Mouse (Mus musculus): ENCODE results near the gene L3mbtl3. TPM values are rescaled to one million over a fixed set of nuclear protein-coding genes. Genes with fewer than 3 reads are reported as not detected.

L3mbtl3 gene
- total and polyA plus RNA-seq, 3 experiments: 8.3 to 15.8 (median 9.2) TPM

GRCm38 (mm10) chr10:26337896-26338503, 37.8 kb downstream of the L3mbtl3 start:
- no peak for DNase-seq

- DNase-seq: no peak
Observed at GRCm38 (mm10) chr10:26333966-26334365, 41.8 kb downstream of the L3mbtl3 start.

GRCm38 (mm10) chr10:26332781-26333180, 43.0 kb downstream of the L3mbtl3 start:
- no peak for DNase-seq

GRCm38 (mm10) chr10:26328843-26329242, 46.9 kb downstream of the L3mbtl3 start:
- no peak for DNase-seq

GRCm38 (mm10) chr10:26327691-26328542, 47.9 kb downstream of the L3mbtl3 start:
- no peak for DNase-seq

- DNase-seq: no peak
Observed at GRCm38 (mm10) chr10:26327291-26327690, 48.5 kb downstream of the L3mbtl3 start.

- DNase-seq: no peak
Observed at GRCm38 (mm10) chr10:26325320-26325719, 50.5 kb downstream of the L3mbtl3 start.

- DNase-seq: no peak
Observed at GRCm38 (mm10) chr10:26322344-26323051, 53.3 kb downstream of the L3mbtl3 start.

GRCm38 (mm10) chr10:26320679-26321078, 55.1 kb downstream of the L3mbtl3 start:
- no peak for DNase-seq

GRCm38 (mm10) chr10:26314327-26314726, 61.4 kb downstream of the L3mbtl3 start:
- DNase-seq: no peak

- DNase-seq: no peak
Observed at GRCm38 (mm10) chr10:26303485-26303884, 72.3 kb downstream of the L3mbtl3 start.

GRCm38 (mm10) chr10:26302336-26302735, 73.4 kb downstream of the L3mbtl3 start:
- DNase-seq: no peak

- DNase-seq: no peak
Observed at GRCm38 (mm10) chr10:26297626-26298025, 78.1 kb downstream of the L3mbtl3 start.

- no peak for DNase-seq
Observed at GRCm38 (mm10) chr10:26297200-26297599, 78.6 kb downstream of the L3mbtl3 start.

GRCm38 (mm10) chr10:26287136-26287535, 88.6 kb downstream of the L3mbtl3 start:
- DNase-seq: no peak

- no peak for DNase-seq
Observed at GRCm38 (mm10) chr10:26280009-26280408, 95.8 kb downstream of the L3mbtl3 start.

GRCm38 (mm10) chr10:26275414-26275813, 100.4 kb downstream of the L3mbtl3 start:
- peak; percentile 61 for DNase-seq

GRCm38 (mm10) chr10:26263744-26264459, 111.9 kb downstream of the L3mbtl3 start:
- DNase-seq: no peak

- DNase-seq: no peak
Observed at GRCm38 (mm10) chr10:26259908-26260307, 115.9 kb downstream of the L3mbtl3 start.

- DNase-seq: no peak
Observed at GRCm38 (mm10) chr10:26249426-26250165, 126.2 kb downstream of the L3mbtl3 start.

GRCm38 (mm10) chr10:26244466-26244865, 131.3 kb downstream of the L3mbtl3 start:
- DNase-seq: no peak

All from adrenal gland, adult 2 months (tissue).